Mouse (Mus musculus): ENCODE results near the gene Zfp335.

The Zfp335 gene

GRCm38 (mm10) chr2:164911086-164912048 is at the start of gene Zfp335:
Zfp335 (minus strand) TSS chr2:164911757.
- peak; percentile 92 for DNase-seq (ENCODE audit: low read depth, low spot score)

GRCm38 (mm10) chr2:164960716-164961441 is 49.3 kb upstream of the Zfp335 start, which contains the start of gene Slc12a5:
Slc12a5 (plus strand) TSS chr2:164960802.
- no peak for DNase-seq (ENCODE audit: low read depth, low spot score)

GRCm38 (mm10) chr2:164957548-164958315 is 46.2 kb upstream of the Zfp335 start:
- no peak for DNase-seq (ENCODE audit: low read depth, low spot score)

- no peak for DNase-seq (ENCODE audit: low read depth, low spot score)
Observed at GRCm38 (mm10) chr2:164956195-164956594, 44.6 kb upstream of the Zfp335 start.

GRCm38 (mm10) chr2:164955725-164956124 is 44.2 kb upstream of the Zfp335 start:
- no peak for DNase-seq (ENCODE audit: low read depth, low spot score)

GRCm38 (mm10) chr2:164953224-164953623 is 41.7 kb upstream of the Zfp335 start:
- no peak for DNase-seq (ENCODE audit: low read depth, low spot score)

- DNase-seq (ENCODE audit: low read depth, low spot score), result no peak
Observed at GRCm38 (mm10) chr2:164952448-164952847, 40.9 kb upstream of the Zfp335 start.

GRCm38 (mm10) chr2:164951745-164952144 is 40.2 kb upstream of the Zfp335 start:
- no peak for DNase-seq (ENCODE audit: low read depth, low spot score)

- DNase-seq (ENCODE audit: low read depth, low spot score), result no peak
Observed at GRCm38 (mm10) chr2:164950501-164950900, 38.9 kb upstream of the Zfp335 start.

GRCm38 (mm10) chr2:164948962-164949361 is 37.4 kb upstream of the Zfp335 start:
- no peak for DNase-seq (ENCODE audit: low read depth, low spot score)

- no peak for DNase-seq (ENCODE audit: low read depth, low spot score)
Observed at GRCm38 (mm10) chr2:164947930-164948329, 36.4 kb upstream of the Zfp335 start.

GRCm38 (mm10) chr2:164947506-164947905 is 35.9 kb upstream of the Zfp335 start:
- no peak for DNase-seq (ENCODE audit: low read depth, low spot score)

GRCm38 (mm10) chr2:164942692-164943290 is 31.2 kb upstream of the Zfp335 start:
- DNase-seq (ENCODE audit: low read depth, low spot score), result no peak

GRCm38 (mm10) chr2:164940140-164940830 is 28.7 kb upstream of the Zfp335 start, which contains the start of gene Mmp9:
Mmp9 (plus strand) TSS chr2:164940780.
- DNase-seq (ENCODE audit: low read depth, low spot score), result no peak

GRCm38 (mm10) chr2:164939106-164939505 is 27.5 kb upstream of the Zfp335 start:
- no peak for DNase-seq (ENCODE audit: low read depth, low spot score)

GRCm38 (mm10) chr2:164938146-164939091 is 26.9 kb upstream of the Zfp335 start:
- DNase-seq (ENCODE audit: low read depth, low spot score), result no peak

- no peak for DNase-seq (ENCODE audit: low read depth, low spot score)
Observed at GRCm38 (mm10) chr2:164935991-164936390, 24.4 kb upstream of the Zfp335 start.

GRCm38 (mm10) chr2:164933534-164933933 is 22.0 kb upstream of the Zfp335 start:
- DNase-seq (ENCODE audit: low read depth, low spot score), result no peak

Measured in retina, adult 2 months (tissue).